Mouse (Mus musculus) liver, adult 2 months (tissue): ENCODE measurements around the gene Lrrc75a. TPM values are rescaled to one million over a fixed set of nuclear protein-coding genes. Genes with fewer than 3 reads are reported as not detected.
"Not testable (repeated sequence)": the region's sequence is repeated elsewhere in the genome, so short reads cannot be mapped to it uniquely, and the experiment has no call there.

ENCODE experiments used
- DNase-seq: peaks from one replicate; pipeline ENCODE4 v3.0.0-alpha.2; 2011; ENCODE audit warnings: low read depth, low spot score; ENCODE audit errors: extremely low read depth
- H3K27ac ChIP-seq: fragments of 200-500 bp; replicated peaks from 2 replicates; pipeline ENCODE4 v1.5.1; 2012; ENCODE audit warnings: low read depth, mild to moderate bottlenecking, control low read depth, inconsistent platforms, low read length; ENCODE audit not compliant: insufficient read depth
- H3K27me3 ChIP-seq: fragments of 200-500 bp; 2 replicates; pipeline ENCODE4 v1.6.1; 2012; ENCODE audit warnings: mild to moderate bottlenecking, moderate library complexity, low read length, inconsistent platforms; ENCODE audit not compliant: control insufficient read depth, insufficient read depth
- H3K36me3 ChIP-seq: fragments of 200-500 bp; 2 replicates; pipeline ENCODE4 v1.6.1; 2012; ENCODE audit warnings: low read length, inconsistent platforms; ENCODE audit not compliant: control insufficient read depth, insufficient read depth
- H3K4me1 ChIP-seq: fragments of 200-500 bp; 2 replicates; pipeline ENCODE4 v1.6.1; 2011; ENCODE audit warnings: low read length; ENCODE audit not compliant: control insufficient read depth, insufficient read depth
- H3K4me3 ChIP-seq: fragments of 200-500 bp; 2 replicates; pipeline ENCODE4 v1.5.1; 2011; ENCODE audit warnings: low read depth, mild to moderate bottlenecking, control low read depth, low read length, moderate library complexity; ENCODE audit not compliant: insufficient read depth
- H3K79me2 ChIP-seq: fragments of 200-500 bp; 2 replicates; pipeline ENCODE4 v1.6.1; 2012; ENCODE audit warnings: inconsistent platforms, mild to moderate bottlenecking, low read length, moderate library complexity; ENCODE audit not compliant: control insufficient read depth, insufficient read depth
- H3K9ac ChIP-seq: fragments of 200-500 bp; 2 replicates; pipeline ENCODE4 v1.6.1; 2012; ENCODE audit warnings: low read depth, mild to moderate bottlenecking, control low read depth, inconsistent platforms, low read length
- CTCF ChIP-seq: fragments of 200-500 bp; IDR thresholded peaks from 2 replicates; pipeline ENCODE4 v1.5.1; 2011; ENCODE audit warnings: low read depth, low read length, control low read depth
- POLR2A ChIP-seq: fragments of 200-500 bp; IDR thresholded peaks from 2 replicates; pipeline ENCODE4 v1.6.1; 2011; ENCODE audit warnings: low read length, control low read depth; ENCODE audit not compliant: insufficient read depth; ENCODE audit errors: extremely low read depth
- WGBS: fragments of 180-500 bp; shearing (Covaris S2); methylation state at CpG from one replicate; pipeline ENCODE4 v1.1.7; 2018; 5-methylcytosine and 5-hydroxymethylcytosine counted together
- polyA plus RNA-seq: library from polyadenylated mRNA; depleted of rRNA; stranded (reverse); fragments of >200 nt; gene quantifications from 2 replicates; pipeline ENCODE4 v1.2.3, GENCODE M21; 2012
- total RNA-seq: library from RNA; depleted of rRNA; stranded (reverse); fragments of >200 nt; gene quantifications from 2 replicates; pipeline ENCODE4 v1.2.3, GENCODE M21; 2014

Gene Lrrc75a
- total and polyA plus RNA-seq, 2 experiments = 0.55 to 1.1 TPM

DNA sequence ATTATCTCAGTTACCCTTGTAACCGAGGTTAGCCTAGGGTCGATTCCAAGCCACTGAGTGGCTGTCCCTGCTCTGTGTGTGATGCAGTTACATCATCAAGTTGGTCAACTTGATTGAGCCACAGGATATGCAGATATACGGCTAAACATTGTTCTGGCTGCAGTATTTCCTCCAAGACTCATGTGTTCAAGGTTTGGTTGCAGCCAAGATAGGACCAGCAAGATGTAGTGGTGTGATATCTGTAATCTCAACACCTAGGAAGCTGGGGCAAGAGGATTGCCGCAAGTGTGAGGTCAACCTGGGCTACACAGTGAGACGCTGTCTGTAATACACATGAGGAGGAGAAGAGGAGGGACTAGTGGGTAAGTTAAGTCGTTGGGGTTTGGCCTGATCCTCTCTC lies 15.9 kb upstream of the Lrrc75a start:
- TF ChIP-seq CTCF = no peak
- no peak for TF ChIP-seq POLR2A
- Histone ChIP-seq H3K4me3 (no peak overlapping the region), H3K9ac (no peak overlapping the region), H3K36me3 (no peaks in the 10 kb centered on the region), H3K79me2 (no peaks in the 10 kb centered on the region), H3K27me3 (no peaks in the 10 kb centered on the region), H3K27ac (no peak overlapping the region), H3K4me1 (no peaks in the 10 kb centered on the region)
- no peak for DNase-seq
- WGBS = 73% methylated on average over 6 of the region's 6 CpGs

DNA sequence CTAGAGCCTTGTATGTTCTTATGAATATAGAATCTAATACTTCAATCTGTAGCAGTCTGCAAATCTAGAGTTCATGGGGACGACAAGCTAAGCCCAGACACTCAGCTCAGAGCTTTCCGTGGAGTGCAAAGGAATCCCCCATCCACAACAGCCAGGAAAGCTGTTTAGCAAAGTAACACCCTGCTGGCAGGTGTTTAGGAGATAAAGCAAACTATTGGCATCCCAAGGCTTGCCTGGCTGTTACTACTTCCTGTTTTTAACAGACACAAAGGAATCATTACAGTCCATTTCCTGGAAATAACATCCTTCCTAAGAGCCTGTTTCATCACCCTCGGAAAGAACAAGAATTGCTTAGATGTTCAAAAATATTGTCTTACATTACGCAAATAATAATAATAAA lies 12.6 kb upstream of the Lrrc75a start:
- no peaks in the 10 kb centered on the region for H3K79me2 ChIP-seq
- H3K27ac ChIP-seq = no peak overlapping the region
- H3K4me3 ChIP-seq = no peak overlapping the region
- 69% methylated on average over 4 of the region's 4 CpGs for WGBS
- no peaks in the 10 kb centered on the region for H3K27me3 ChIP-seq
- no peak overlapping the region for H3K9ac ChIP-seq
- TF ChIP-seq CTCF (no peak), POLR2A (no peak)
- DNase-seq = no peak
- no peaks in the 10 kb centered on the region for H3K4me1 ChIP-seq
- H3K36me3 ChIP-seq = no peaks in the 10 kb centered on the region

DNA sequence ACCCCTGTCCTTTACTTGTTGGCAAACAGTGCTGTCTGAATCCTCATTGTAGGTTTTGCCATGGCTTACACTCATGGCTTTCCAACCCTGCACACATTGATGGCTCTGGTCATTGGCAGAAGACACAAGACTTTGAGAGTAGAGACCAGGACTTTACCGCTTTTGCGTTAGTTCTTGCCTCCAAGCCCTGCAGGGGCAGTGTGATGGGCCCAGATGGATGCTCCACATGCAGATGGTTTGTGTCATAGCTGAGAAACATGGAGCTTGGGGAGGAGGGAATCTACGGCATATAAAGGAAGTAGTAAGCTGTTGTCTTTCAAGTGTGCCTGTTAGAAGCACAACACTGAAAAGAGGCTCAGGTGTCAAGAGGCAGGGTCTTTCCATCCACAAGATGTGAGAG lies 3.8 kb upstream of the Lrrc75a start:
- no peak overlapping the region for H3K9ac ChIP-seq
- no peak for DNase-seq
- H3K27me3 ChIP-seq = no peaks in the 10 kb centered on the region
- H3K79me2 ChIP-seq = no peaks in the 10 kb centered on the region
- H3K4me1 ChIP-seq = no peaks in the 10 kb centered on the region
- no peaks in the 10 kb centered on the region for H3K36me3 ChIP-seq
- no peak overlapping the region for H3K4me3 ChIP-seq
- no peak overlapping the region for H3K27ac ChIP-seq
- TF ChIP-seq CTCF = no peak
- TF ChIP-seq POLR2A = no peak
- WGBS = 97% methylated on average over 3 of the region's 3 CpGs

DNA sequence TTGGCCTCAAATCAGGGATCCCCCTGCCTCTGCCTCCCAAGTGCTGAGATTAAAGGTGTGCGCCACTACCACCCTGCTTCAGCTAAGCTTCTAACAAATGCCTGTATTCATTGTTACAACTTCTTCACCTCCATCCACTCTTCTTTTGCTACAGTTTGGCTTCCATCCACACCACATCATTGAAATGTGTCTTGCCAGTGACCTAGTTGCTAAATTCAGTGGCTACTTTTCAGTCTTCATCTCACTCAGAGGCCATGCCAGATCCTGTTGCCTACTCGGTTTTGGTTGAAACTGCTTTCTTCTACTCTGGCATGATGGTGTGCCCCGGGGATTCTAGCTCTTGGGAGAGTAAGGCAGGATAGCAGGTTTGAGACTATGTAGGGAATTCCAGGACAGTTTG lies 3.2 kb upstream of the Lrrc75a start:
- DNase-seq = no peak
- WGBS = 90% methylated on average over 3 of the region's 3 CpGs
- no peak for TF ChIP-seq CTCF
- TF ChIP-seq POLR2A = no peak
- H3K4me1 ChIP-seq = no peaks in the 10 kb centered on the region
- H3K79me2 ChIP-seq = no peaks in the 10 kb centered on the region
- no peak overlapping the region for H3K27ac ChIP-seq
- no peak overlapping the region for H3K9ac ChIP-seq
- no peak overlapping the region for H3K4me3 ChIP-seq
- H3K27me3 ChIP-seq = no peaks in the 10 kb centered on the region
- no peaks in the 10 kb centered on the region for H3K36me3 ChIP-seq

DNA sequence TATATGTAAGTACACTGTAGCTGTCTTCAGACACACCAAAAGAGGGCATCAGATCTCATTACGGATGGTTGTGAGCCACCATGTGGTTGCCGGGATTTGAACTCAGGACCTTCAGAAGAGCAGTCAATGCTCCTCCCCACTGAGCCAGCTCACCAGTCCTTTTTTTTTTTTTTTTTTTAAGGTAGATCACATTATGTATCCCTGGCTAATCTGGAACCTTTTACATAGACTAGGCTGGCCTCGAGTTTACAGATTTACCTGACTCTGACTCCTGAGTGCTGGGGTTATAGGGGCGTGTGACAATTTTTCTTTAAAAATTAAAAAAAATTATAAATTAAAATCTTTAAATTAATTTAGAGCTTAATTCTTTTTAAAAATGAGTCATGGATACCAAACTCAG lies 1.5 kb upstream of the Lrrc75a start:
- H3K36me3 ChIP-seq, H3K9ac ChIP-seq: not testable (repeated sequence)

DNA sequence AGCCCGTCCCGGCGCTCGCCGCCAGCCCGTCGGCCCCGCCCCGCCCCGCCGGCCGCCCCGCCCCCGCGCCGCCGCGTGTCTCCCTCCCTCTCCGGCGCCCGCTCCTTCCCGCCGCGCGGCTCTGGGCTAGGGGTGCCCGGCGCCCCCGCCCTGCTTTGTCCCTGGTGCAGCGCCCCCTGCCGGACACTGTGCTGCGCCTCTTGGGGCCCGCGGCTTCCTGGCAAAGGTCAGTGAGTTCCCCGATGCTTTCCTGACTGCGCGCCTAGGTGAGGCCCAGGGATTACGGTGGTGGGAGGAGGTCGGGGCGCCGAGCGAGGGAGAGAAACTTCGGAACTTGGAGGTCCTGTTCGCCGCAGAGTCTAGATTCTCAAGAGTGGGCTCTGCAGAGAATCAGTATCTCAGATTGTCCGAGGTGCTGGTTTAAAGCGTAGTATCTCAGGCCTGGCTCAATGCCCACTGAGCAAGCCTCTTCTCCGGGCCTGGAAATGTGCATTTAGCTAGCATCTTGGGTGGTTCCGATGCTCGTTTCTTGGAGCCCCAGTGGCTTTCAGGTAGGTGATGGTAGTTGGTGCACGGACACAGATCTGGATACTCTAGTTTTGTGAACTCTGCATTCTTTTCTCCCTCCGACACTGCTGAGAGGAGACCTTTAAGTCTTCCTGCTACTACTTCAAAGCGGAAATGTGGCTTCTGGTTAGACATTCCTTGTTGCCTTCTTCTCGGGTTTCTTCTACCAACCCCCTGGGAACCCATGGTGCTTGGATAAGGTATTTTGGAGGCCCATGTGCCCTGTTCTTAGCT lies 468 bp upstream of the Lrrc75a start, which contains the start of gene Mmgt2:
TSS of gene Mmgt2 (plus strand) at position 74 of the 801 bp plus-strand sequence.
- peak; percentile 56 for DNase-seq
- H3K27ac ChIP-seq = no peak within 1 kb of the TSS
- TF ChIP-seq CTCF (peak; percentile 78), POLR2A (no peak)
- no peaks in the 10 kb centered on the region for H3K79me2 ChIP-seq
- 3% methylated on average over 47 of the region's 53 CpGs for WGBS
- peaks cover 5% of the 10 kb centered on the region; the same call in 1 of the 2 replicates for H3K4me1 ChIP-seq
- no peaks in the 10 kb centered on the region for H3K36me3 ChIP-seq
- no peaks in the 10 kb centered on the region for H3K27me3 ChIP-seq
- peak within 1 kb of the TSS; percentile 57 for H3K4me3 ChIP-seq
- H3K9ac ChIP-seq = peak within 1 kb of the TSS; percentile 69

More for the DNA sequence above, 1.5 kb upstream of the Lrrc75a start:
- not testable (repeated sequence) for DNase-seq, H3K27ac ChIP-seq, H3K4me1 ChIP-seq, H3K27me3 ChIP-seq, H3K79me2 ChIP-seq, H3K4me3 ChIP-seq
- WGBS = 92% methylated on average over 4 of the region's 4 CpGs
